Mouse (Mus musculus) mouse trophoblast stem cell (cell line): ENCODE results near the gene Cdc27.

Experiments used
- in situ Hi-C, 2 experiments: fragments of 300-500 bp; cut with MseI, MboI; formaldehyde crosslinking; loops; 2 replicates in 1 of 2; 3 replicates in 1 of 2; pipeline ENCODE4 v1.15.1; 2025

Cdc27 gene

GRCm38 (mm10) chr11:104481971-104482370, 68.4 kb downstream of the Cdc27 start:
- in situ Hi-C loops = no loop called here

DNA sequence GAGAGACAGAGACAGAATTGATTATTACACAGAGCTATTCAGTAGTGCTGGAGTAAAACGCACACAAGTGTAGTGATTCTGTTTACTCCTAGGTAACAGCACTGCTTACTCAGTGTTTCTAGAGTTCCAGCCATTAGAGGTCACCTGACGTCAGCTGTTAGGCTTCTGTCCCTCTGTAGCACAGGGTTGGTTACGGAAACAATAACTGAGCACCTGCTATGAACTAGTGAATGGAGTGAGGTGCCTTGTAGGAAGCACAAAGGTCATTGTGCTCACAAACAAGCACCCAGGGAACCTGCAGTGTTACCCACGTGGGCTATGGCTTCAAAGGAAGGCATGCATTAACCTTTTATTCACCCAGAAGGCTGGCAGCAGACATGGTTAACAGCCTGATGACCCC, 70.9 kb downstream of the Cdc27 start:
- in situ Hi-C loops = no loop called here

- in situ Hi-C loops = no loop called here
Measured at GRCm38 (mm10) chr11:104469371-104469835, 81.0 kb downstream of the Cdc27 start.

GRCm38 (mm10) chr11:104468751-104469268, 81.6 kb downstream of the Cdc27 start, which contains the start of gene Kansl1:
Gene Kansl1 (minus strand): TSS chr11:104468861.
- in situ Hi-C loops = no loop called here

DNA sequence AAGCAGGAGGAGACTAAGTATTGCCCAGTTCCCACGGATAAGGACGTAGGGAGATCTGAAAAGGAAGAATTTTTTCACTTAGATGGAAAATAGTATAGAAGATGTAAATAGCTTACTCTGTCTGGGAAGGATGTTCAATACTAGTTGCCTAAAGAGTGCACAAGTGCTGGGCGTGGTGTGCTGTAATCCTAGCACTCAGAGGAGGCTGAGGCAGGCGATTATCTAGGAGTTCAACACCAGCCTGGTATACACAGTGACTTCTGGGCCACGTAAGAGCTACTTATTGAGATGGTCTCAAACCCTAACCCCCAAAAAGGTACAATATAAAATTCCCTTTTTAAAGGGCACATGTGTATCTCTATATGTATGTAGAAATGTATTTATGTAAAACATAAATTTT, 82.7 kb downstream of the Cdc27 start:
- in situ Hi-C loops = no loop called here

DNA sequence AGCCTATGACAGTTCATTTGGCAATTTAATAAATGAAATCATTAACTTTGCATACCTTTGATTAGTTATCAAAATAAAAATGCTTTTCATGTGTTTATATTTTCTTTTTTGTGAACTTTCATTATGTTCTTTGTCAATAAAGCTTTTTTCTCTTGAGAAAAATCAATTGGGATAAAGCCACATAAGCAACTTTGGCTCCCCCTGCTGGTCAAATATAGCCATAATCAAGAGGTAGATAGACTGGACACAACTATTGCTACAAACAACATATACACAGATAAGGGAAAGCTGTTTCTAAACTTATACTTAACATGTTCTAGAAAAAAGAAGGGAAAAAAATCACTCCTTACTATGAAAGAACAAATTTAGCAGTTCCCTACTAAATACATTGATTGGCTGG, 88.9 kb downstream of the Cdc27 start:
- in situ Hi-C loops = no loop called here

- in situ Hi-C loops = no loop called here
Measured at GRCm38 (mm10) chr11:104459671-104460070, 90.7 kb downstream of the Cdc27 start.

- in situ Hi-C loops = no loop called here
Measured at GRCm38 (mm10) chr11:104458507-104458906, 91.9 kb downstream of the Cdc27 start.
